ENCODE assay signal across 22 mouse cellular contexts in the genomic region with DNA sequence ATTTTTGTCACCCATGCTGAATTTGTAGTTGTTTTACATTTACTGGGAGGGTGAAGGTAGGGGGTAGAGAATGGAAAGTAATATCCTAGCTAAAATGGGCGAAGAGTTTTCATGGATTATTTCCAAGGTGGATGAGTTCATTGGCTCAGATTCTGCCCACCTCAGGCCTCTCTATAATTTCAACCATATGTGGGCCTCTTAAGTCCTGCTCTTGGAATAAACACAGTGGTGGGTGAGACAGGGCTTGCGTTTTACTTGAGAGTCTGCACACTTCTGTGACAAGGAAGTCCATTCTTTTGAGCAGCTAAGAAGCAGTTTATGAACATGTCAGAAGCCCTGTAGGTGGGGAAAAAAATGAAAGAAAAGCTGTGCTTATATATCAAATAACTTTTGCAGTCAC.
DNase-seq lines count a peak whose midpoint lies in the region; ATAC-seq lines count a peak whose summit lies in the region.
"Had no signal": no experiment of that assay in that cellular context is flagged by ENCODE, and none has a peak within 500 bp of the region (broad histone marks: within the 10 kb centered on the region; RNA-seq: fewer than 3 reads in every experiment).

No protein-coding gene starts in this region.

- DNase-seq in embryo, embryonic 11 days: peak; percentile 30
- no peak for DNase-seq in embryo, embryonic 10.5 days (ENCODE audit: low spot score)
- no peak for DNase-seq in frontal cortex, postnatal 10 days (ENCODE audit: low spot score in 2 of 2)
- peak; percentile 42 for DNase-seq in brain, adult 2 months (ENCODE audit: low read depth, low spot score)
- peak; percentile 19 for DNase-seq in telencephalon, adult 2 months (ENCODE audit: low read depth, low spot score)
- no peak for DNase-seq in forebrain, embryonic 11.5 days (ENCODE audit: low spot score)
- DNase-seq: adrenal gland, adult 8-10 months; adrenal gland, postnatal 14 days; adrenal gland, postnatal 36 days; cerebellum, adult 11 months; cerebellum, adult 18-20 months; cerebellum, adult 8-10 months; cerebellum, adult 9-11 months; cerebellum, postnatal 36 days had no signal

- H3K27me3 ChIP-seq in forebrain, embryonic 11.5 days (ENCODE audit: control insufficient read depth, insufficient read depth, low read length): no peaks in the 10 kb centered on the region
- H3K27me3 ChIP-seq: embryonic facial prominence, embryonic 13.5 days; forebrain, embryonic 12.5 days had no signal

- H3K36me3 ChIP-seq in forebrain, embryonic 11.5 days (ENCODE audit: control insufficient read depth, insufficient read depth, low read length): no peaks in the 10 kb centered on the region
- H3K36me3 ChIP-seq: embryonic facial prominence, embryonic 13.5 days; forebrain, embryonic 12.5 days had no signal

- H3K27ac ChIP-seq in forebrain, embryonic 11.5 days (ENCODE audit: low read depth, low read length): no peak overlapping the region
- H3K27ac ChIP-seq: embryonic facial prominence, embryonic 13.5 days; forebrain, embryonic 12.5 days had no signal

- H3K4me3 ChIP-seq in forebrain, embryonic 11.5 days (ENCODE audit: low read depth, low read length): no peak overlapping the region
- H3K4me3 ChIP-seq: embryonic facial prominence, embryonic 13.5 days; forebrain, embryonic 12.5 days had no signal

- no peak overlapping the region for H3K4me2 ChIP-seq in forebrain, embryonic 11.5 days (ENCODE audit: low read depth, low read length, severe bottlenecking)
- H3K4me2 ChIP-seq: embryonic facial prominence, embryonic 13.5 days; forebrain, embryonic 12.5 days had no signal

- 71% methylated on average over 2 of the region's 2 CpGs for WGBS in forebrain, embryonic 11.5 days

- H3K4me1 ChIP-seq in forebrain, embryonic 11.5 days (replicated peaks; ENCODE audit: control insufficient read depth, insufficient read depth, low read length): no peaks in the 10 kb centered on the region
- H3K4me1 ChIP-seq: forebrain, embryonic 12.5 days had no signal

- ATAC-seq in frontal cortex, adult (ENCODE audit: low TSS enrichment): peak; percentile 62
- no peak for ATAC-seq in forebrain, embryonic 11.5 days (replicated peaks; ENCODE audit: low FRiP score)
- no peak for ATAC-seq in megakaryocyte, adult 5-6 weeks (ENCODE audit: poor library complexity, severe bottlenecking)
- ATAC-seq: activated CD4-positive, CD25-positive, alpha-beta regulatory T cell, adult 4 months; forebrain, embryonic 14.5 days; forebrain, embryonic 16.5 days; Patski had no signal

- H3K9me3 ChIP-seq in forebrain, embryonic 11.5 days (ENCODE audit: control insufficient read depth, low read length): no peaks in the 10 kb centered on the region
- H3K9me3 ChIP-seq: embryonic facial prominence, embryonic 13.5 days; forebrain, embryonic 12.5 days had no signal

- H3K9ac ChIP-seq in forebrain, embryonic 11.5 days (ENCODE audit: low read length): no peak overlapping the region
- H3K9ac ChIP-seq: embryonic facial prominence, embryonic 13.5 days; forebrain, embryonic 12.5 days had no signal

Comparison
In these comparisons a context has a peak if more than half of its experiments do, and no peak if none do; other contexts are left out.
1. DNase-seq: peak in embryo, embryonic 11 days (single experiment), brain, adult 2 months (single experiment) and telencephalon, adult 2 months (single experiment); none in embryo, embryonic 10.5 days (single experiment), frontal cortex, postnatal 10 days (0 of 2) and forebrain, embryonic 11.5 days (single experiment).